Mouse (Mus musculus) liver, embryonic 11.5 days (tissue): ENCODE data around the gene Sox5. TPM values are rescaled to one million over a fixed set of nuclear protein-coding genes. Genes with fewer than 3 reads are reported as not detected.

Experiments
- ATAC-seq: fragments of 200-750 bp; cut with Nextera tagmentation; replicated peaks from 2 replicates; pipeline ENCODE4 v1.8.0; 2017; ENCODE audit warnings: moderate number of reproducible peaks, mild to moderate bottlenecking, moderate TSS enrichment, moderate library complexity; ENCODE audit not compliant: low FRiP score
- DNase-seq: peaks from one replicate; pipeline ENCODE4 v3.0.0-alpha.2; 2017; ENCODE audit warnings: low spot score
- H3K27ac ChIP-seq: fragments of 300-500 bp; sonication (generic); 2 replicates; pipeline ENCODE4 v1.5.1; 2014; ENCODE audit warnings: mild to moderate bottlenecking, low read depth, low read length, control low read depth
- H3K27me3 ChIP-seq: fragments of 300-500 bp; sonication (generic); replicated peaks from 2 replicates; pipeline ENCODE4 v1.6.1; 2014; ENCODE audit warnings: low read length, mixed read lengths; ENCODE audit not compliant: control insufficient read depth, insufficient read depth
- H3K36me3 ChIP-seq: fragments of 300-500 bp; sonication (generic); 2 replicates; pipeline ENCODE4 v1.6.1; 2014; ENCODE audit warnings: mild to moderate bottlenecking, low read length, moderate library complexity, mixed read lengths; ENCODE audit not compliant: control insufficient read depth, insufficient read depth
- H3K4me1 ChIP-seq: fragments of 300-500 bp; sonication (generic); replicated peaks from 2 replicates; pipeline ENCODE4 v1.6.1; 2014; ENCODE audit warnings: low read length, mixed read lengths; ENCODE audit not compliant: control insufficient read depth, insufficient read depth
- H3K4me2 ChIP-seq: fragments of 300-500 bp; sonication (generic); 2 replicates; pipeline ENCODE4 v1.6.1; 2014; ENCODE audit warnings: mild to moderate bottlenecking, control low read depth, moderate library complexity
- H3K4me3 ChIP-seq: fragments of 300-500 bp; sonication (generic); 2 replicates; pipeline ENCODE4 v1.5.1; 2014; ENCODE audit warnings: low read depth, low read length, control low read depth
- H3K9ac ChIP-seq: fragments of 300-500 bp; sonication (generic); 2 replicates; pipeline ENCODE4 v1.6.1; 2014; ENCODE audit warnings: low read depth, low read length, control low read depth
- H3K9me3 ChIP-seq: fragments of 300-500 bp; sonication (generic); 2 replicates; pipeline ENCODE4 v1.6.1; 2016; ENCODE audit warnings: low read length, inconsistent platforms, mixed read lengths; ENCODE audit not compliant: control insufficient read depth
- WGBS: fragments of 180-500 bp; shearing (Covaris S2); extraction: QIAGEN DNeasy Blood & Tissue Kit; methylation state at CpG from one replicate; pipeline ENCODE4 v1.1.7; 2014; 5-methylcytosine and 5-hydroxymethylcytosine counted together
- polyA plus RNA-seq: library from polyadenylated mRNA; unstranded; fragments of >200 nt; fragmentation: Nextera tagmentation; extraction: Ambion mirVana; gene quantifications from 2 replicates; pipeline ENCODE4 v1.2.1, GENCODE M21; 2014

Gene Sox5
- polyA plus RNA-seq, 1 experiment from 2014 or later = 10.6 TPM

- peak; percentile 62 for ATAC-seq
- H3K4me2 ChIP-seq = no peak overlapping the region
- no peak overlapping the region for H3K4me3 ChIP-seq
- no peaks in the 10 kb centered on the region for H3K4me1 ChIP-seq
- no peaks in the 10 kb centered on the region for H3K9me3 ChIP-seq
- 72% methylated on average over 5 of the region's 5 CpGs for WGBS
- peak overlapping the region; percentile 56; the same call in 1 of the 2 replicates for H3K27ac ChIP-seq
- no peak overlapping the region for H3K9ac ChIP-seq
- H3K36me3 ChIP-seq = no peaks in the 10 kb centered on the region
- no peaks in the 10 kb centered on the region for H3K27me3 ChIP-seq
- DNase-seq = no peak
Measured at GRCm38 (mm10) chr6:144504197-144504551, 277.6 kb downstream of the Sox5 start.

GRCm38 (mm10) chr6:144503399-144504196 is 278.2 kb downstream of the Sox5 start:
- Histone ChIP-seq H3K36me3 (no peaks in the 10 kb centered on the region), H3K4me2 (no peak overlapping the region), H3K27me3 (no peaks in the 10 kb centered on the region), H3K4me1 (no peaks in the 10 kb centered on the region), H3K9ac (no peak overlapping the region), H3K4me3 (no peak overlapping the region), H3K9me3 (no peaks in the 10 kb centered on the region), H3K27ac (peak overlapping the region; percentile 56; the same call in 1 of the 2 replicates)
- ATAC-seq = no peak
- DNase-seq = no peak
- WGBS = 82% methylated on average over 11 of the region's 11 CpGs

DNA sequence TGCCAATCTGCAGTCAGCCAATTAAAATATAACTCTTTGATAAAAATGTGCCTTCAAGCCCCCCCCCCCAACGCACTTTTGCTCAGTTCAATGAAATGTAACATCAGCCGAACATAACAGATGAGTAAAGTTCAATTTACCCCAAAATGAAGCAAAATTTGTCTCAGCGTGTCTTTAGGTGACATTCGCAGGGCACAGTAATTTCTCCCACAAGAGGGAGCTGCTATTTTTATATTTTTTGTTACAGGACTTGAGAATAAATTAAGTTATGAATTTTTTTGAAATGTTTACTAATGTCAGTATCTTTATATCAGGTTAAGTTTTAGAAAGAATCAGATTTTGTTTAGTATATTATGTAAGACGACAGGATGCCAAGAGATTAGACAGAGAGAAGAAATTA is 280.3 kb downstream of the Sox5 start:
- H3K27me3 ChIP-seq = no peaks in the 10 kb centered on the region
- no peak overlapping the region for H3K4me2 ChIP-seq
- no peaks in the 10 kb centered on the region for H3K36me3 ChIP-seq
- H3K4me1 ChIP-seq = no peaks in the 10 kb centered on the region
- H3K9me3 ChIP-seq = peaks cover 4% of the 10 kb centered on the region; the same call in 1 of the 2 replicates
- no peak overlapping the region for H3K27ac ChIP-seq
- no peak overlapping the region for H3K9ac ChIP-seq
- 80% methylated on average over 5 of the region's 5 CpGs for WGBS
- no peak overlapping the region for H3K4me3 ChIP-seq
- DNase-seq = no peak
- ATAC-seq = no peak

GRCm38 (mm10) chr6:144498177-144498576 is 283.6 kb downstream of the Sox5 start:
- ATAC-seq (no peak), DNase-seq (no peak)
- H3K4me3 ChIP-seq = no peak overlapping the region
- no peaks in the 10 kb centered on the region for H3K4me1 ChIP-seq
- no peaks in the 10 kb centered on the region for H3K36me3 ChIP-seq
- WGBS = 88% methylated on average over 5 of the region's 5 CpGs
- peaks cover 4% of the 10 kb centered on the region; the same call in 1 of the 2 replicates for H3K9me3 ChIP-seq
- no peak overlapping the region for H3K4me2 ChIP-seq
- no peaks in the 10 kb centered on the region for H3K27me3 ChIP-seq
- no peak overlapping the region for H3K9ac ChIP-seq
- H3K27ac ChIP-seq = no peak overlapping the region

DNA sequence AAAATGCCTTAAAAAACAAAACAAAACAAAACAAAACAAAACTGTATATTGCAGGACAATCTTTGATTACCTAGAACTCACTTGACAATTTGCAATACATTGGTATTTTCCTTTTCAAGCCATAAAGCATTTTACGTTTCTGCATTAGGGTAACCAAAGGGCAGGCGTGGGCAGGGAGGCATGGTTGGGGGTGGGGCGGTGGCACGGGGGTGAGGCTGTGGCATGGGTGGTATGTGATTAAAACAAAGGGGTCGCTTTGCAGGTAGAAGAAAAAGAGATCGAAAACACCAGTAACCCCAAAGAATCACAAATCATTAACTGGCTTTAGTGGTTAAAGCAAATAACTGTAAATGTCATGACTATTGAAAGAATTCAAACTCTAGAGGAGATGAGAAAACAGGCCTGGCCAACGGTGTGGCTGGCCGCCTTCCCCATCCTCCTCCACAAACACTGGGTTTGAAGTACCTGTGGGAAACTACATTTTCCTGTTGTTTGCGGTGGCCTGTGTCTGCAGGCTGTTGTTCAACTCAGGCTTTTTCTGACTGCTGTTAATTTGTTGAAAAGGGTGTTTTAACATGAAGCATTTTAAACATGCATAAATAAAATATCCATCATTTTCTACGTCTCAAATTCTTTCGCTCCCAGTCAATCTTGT is 289.9 kb downstream of the Sox5 start:
- ATAC-seq (no peak), DNase-seq (no peak)
- Histone ChIP-seq H3K4me3 (no peak overlapping the region), H3K4me2 (no peak overlapping the region), H3K36me3 (no peaks in the 10 kb centered on the region), H3K9me3 (no peaks in the 10 kb centered on the region; the same call in 1 of the 2 replicates), H3K9ac (no peak overlapping the region), H3K27me3 (no peaks in the 10 kb centered on the region), H3K27ac (no peak overlapping the region), H3K4me1 (no peaks in the 10 kb centered on the region)
- WGBS = 66% methylated on average over 11 of the region's 11 CpGs

GRCm38 (mm10) chr6:144490896-144491295 is 290.9 kb downstream of the Sox5 start:
- Histone ChIP-seq H3K9ac (no peak overlapping the region), H3K4me3 (no peak overlapping the region), H3K4me1 (no peaks in the 10 kb centered on the region), H3K9me3 (no peaks in the 10 kb centered on the region; the same call in 1 of the 2 replicates), H3K27ac (no peak overlapping the region), H3K4me2 (no peak overlapping the region), H3K27me3 (no peaks in the 10 kb centered on the region), H3K36me3 (no peaks in the 10 kb centered on the region)
- DNase-seq (no peak), ATAC-seq (no peak)
- 94% methylated on average over 5 of the region's 5 CpGs for WGBS

- Histone ChIP-seq H3K27me3 (no peaks in the 10 kb centered on the region), H3K9me3 (no peaks in the 10 kb centered on the region; the same call in 1 of the 2 replicates), H3K4me1 (no peaks in the 10 kb centered on the region), H3K36me3 (no peaks in the 10 kb centered on the region), H3K9ac (no peak overlapping the region), H3K4me2 (no peak overlapping the region), H3K4me3 (no peak overlapping the region), H3K27ac (no peak overlapping the region)
- WGBS = 77% methylated on average over 6 of the region's 6 CpGs
- no peak for ATAC-seq
- DNase-seq = no peak
Measured at GRCm38 (mm10) chr6:144485578-144485977, 296.2 kb downstream of the Sox5 start.

- 83% methylated on average over 4 of the region's 4 CpGs for WGBS
- no peaks in the 10 kb centered on the region for H3K9me3 ChIP-seq
Measured at GRCm38 (mm10) chr6:144483166-144483565, 298.6 kb downstream of the Sox5 start.

More at GRCm38 (mm10) chr6:144483166-144483565, 298.6 kb downstream of the Sox5 start:
- Histone ChIP-seq H3K36me3 (no peaks in the 10 kb centered on the region), H3K4me3 (no peak overlapping the region), H3K4me2 (no peak overlapping the region), H3K9ac (no peak overlapping the region), H3K4me1 (no peaks in the 10 kb centered on the region), H3K27ac (no peak overlapping the region), H3K27me3 (no peaks in the 10 kb centered on the region)
- DNase-seq (no peak), ATAC-seq (no peak)
